Mouse (Mus musculus): Measurements from ENCODE around the gene Lhx3. TPM values are rescaled to one million over a fixed set of nuclear protein-coding genes. Genes with fewer than 3 reads are reported as not detected.

Lhx3 gene
- not detected in 2 replicates for total RNA-seq (2015)
- total RNA-seq (2017), result not detected in 2 replicates

- ATAC-seq (replicated peaks; ENCODE audit: poor library complexity), result peak; percentile 95
Observed at GRCm38 (mm10) chr2:26208126-26208789, at the start of gene Lhx3. TSS of gene Lhx3 (minus strand) at chr2:26208289.

DNA sequence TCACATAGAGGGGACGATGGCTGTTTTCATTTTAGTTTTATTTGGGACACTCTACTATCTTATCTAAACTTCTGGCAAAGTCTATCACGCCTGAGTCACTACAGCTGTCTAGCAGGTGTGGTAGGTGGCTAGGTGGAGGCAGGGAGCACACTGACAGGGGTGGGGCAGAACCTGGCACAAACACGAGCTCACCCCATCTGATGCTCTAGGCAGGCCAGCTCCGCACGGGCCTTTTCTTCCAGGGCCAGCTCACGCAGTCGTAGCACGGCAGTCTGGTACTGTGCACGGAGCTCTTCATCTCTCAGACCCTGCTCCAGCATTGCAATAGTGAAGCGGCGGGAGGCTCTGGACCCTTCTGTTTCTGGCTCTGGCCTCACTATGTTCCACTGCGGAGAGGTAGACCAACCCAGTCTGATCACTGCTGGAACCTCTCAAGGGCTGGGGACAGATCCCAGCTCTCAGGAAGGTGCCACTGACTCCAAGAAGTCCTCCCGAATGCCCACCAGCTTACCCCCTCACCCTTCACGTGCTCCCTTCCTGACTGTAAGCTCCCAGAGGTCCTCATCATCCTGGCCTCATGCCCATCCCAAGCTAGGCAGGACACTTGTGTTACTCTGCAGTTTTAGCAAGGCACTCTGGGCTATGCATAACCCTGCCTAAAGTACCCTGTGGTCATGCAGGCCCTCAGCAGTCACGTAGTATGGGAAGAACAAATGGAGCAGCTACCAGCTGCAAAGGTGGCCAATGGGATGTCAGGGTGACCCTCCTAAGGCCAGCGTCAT, 49.4 kb upstream of the Lhx3 start:
- ATAC-seq (replicated peaks; ENCODE audit: poor library complexity), result no peak

DNA sequence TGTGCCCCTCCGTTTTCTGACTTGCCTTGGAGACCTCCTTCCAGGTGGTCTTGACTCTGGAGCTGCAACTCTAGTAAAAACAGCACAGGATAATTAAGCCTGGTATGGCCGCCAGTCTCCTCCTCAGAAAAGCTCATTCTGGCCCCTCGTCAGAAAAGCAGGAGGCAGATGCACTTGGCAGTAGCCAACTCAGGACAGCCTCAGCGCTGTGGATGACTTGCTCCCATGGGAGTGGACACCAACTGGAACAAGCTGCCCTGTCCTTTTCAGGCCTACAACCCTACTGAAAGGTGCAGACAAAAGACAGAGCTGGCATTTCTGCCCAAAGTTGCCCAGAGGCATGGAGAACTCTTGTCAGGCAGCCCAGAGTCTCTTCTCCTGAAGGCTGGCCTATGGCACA, 46.7 kb upstream of the Lhx3 start:
- ATAC-seq (replicated peaks; ENCODE audit: poor library complexity), result no peak

GRCm38 (mm10) chr2:26252514-26253206, 44.6 kb upstream of the Lhx3 start:
- ATAC-seq (replicated peaks; ENCODE audit: poor library complexity), result no peak

DNA sequence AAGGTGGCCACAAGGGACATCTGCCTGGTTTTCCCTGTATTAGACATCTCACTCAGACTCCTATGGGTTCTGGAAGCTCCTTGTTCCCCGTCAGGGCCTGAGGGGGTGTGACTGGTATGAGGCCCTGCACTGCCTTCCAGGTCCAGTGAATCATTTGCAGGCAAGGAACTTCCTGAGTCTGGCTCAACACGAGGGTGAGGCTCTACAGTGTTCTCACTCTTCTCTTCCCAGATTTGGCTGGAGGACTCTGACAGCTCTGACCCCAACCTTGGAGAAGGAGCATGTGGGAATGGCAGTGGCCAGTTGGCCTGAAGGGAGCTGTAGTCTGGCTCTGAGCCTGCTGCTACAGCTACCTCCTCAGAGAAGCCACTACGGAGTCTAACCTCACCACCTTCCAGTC, 39.4 kb upstream of the Lhx3 start:
- ATAC-seq (replicated peaks; ENCODE audit: poor library complexity), result no peak

GRCm38 (mm10) chr2:26240841-26241240, 32.8 kb upstream of the Lhx3 start:
- no peak for ATAC-seq (replicated peaks; ENCODE audit: poor library complexity)

GRCm38 (mm10) chr2:26240330-26240729, 32.2 kb upstream of the Lhx3 start:
- ATAC-seq (replicated peaks; ENCODE audit: poor library complexity), result no peak

DNA sequence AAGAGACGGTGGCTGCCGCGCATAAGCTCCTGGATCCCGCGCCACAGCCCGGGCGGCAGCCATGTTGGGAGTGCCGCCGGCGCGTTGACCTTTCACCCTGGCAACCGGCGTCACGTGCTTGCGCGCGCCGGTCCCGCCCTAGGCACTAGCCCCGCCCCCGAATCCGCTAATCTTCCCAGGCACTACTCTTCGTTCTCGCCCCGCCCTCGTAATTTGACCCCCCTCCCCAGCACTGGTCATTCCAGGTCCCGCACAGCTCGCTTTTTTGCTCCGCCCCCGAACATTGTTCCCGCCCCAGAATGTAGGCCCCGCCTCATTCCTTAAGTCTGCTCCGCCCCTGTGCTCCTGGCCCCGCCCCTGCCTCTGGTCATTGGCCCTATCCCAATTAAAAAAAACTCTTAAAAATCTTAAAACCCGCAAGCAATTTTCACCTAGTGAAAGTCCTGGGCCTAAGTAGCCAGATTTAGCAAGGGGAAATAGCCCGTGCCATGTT, 29.2 kb upstream of the Lhx3 start, which contains the start of gene Qsox2:
Qsox2 (minus strand) TSS at position 236 of the 493 bp plus-strand sequence.
- peak; percentile 93 for ATAC-seq (replicated peaks; ENCODE audit: poor library complexity)

DNA sequence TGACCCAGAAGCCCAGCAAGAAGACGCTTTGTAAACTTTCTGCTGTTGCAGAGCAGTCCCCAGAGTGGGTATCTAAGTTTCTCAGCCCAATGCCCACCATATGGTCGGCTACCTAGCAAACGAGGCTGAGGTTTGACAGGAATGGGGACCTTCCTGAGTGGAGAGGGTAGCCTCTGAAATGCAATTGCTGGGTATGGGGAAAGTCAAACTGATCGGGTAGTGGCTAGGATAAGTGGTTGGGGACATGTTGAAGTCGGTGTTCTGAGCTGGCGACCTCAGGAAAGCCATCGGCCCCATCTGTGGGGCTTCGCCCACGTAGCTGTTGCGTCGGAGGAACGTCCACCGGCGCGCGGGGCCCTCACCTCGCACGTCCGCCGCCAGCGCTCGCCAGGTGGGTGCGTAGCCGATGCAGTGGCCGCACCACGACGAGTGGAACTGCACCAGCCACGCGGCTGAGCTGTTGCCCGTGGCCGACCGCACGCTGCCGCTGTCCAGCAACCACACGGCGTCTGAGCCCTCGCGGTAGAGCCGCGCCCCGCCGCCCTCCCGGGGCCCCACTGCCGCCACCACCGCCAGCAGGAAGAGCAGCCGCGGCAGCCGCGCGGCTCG, 28.7 kb upstream of the Lhx3 start:
- ATAC-seq (replicated peaks; ENCODE audit: poor library complexity), result peak; percentile 27

GRCm38 (mm10) chr2:26234771-26235170, 26.7 kb upstream of the Lhx3 start:
- no peak for ATAC-seq (replicated peaks; ENCODE audit: poor library complexity)

GRCm38 (mm10) chr2:26234253-26234652, 26.2 kb upstream of the Lhx3 start:
- ATAC-seq (replicated peaks; ENCODE audit: poor library complexity), result peak; percentile 19; the same call in 1 of the 2 replicates

- ATAC-seq (replicated peaks; ENCODE audit: poor library complexity), result no peak
Observed at GRCm38 (mm10) chr2:26231366-26231765, 23.3 kb upstream of the Lhx3 start.

- ATAC-seq (replicated peaks; ENCODE audit: poor library complexity), result no peak
Observed at GRCm38 (mm10) chr2:26230253-26230652, 22.2 kb upstream of the Lhx3 start.

DNA sequence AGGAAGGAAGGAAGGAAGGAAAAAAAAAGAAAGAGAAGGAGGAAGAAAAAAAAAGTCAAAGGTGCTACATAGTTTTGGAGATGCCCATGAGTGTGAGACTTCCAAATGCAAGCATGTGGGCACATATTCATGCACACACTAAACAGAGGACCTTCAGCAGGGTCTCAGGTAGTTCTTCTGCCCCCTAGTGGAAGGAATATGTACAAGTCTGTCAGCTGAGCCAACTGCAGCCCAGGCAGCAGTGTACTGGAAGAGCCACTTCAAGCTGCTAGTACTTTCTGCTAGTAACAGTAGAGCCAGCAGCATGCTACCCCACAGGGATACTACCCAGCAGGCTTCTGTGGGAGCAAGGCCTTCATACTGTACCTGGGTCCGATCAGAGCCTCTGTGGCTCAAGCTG, 19.7 kb upstream of the Lhx3 start:
- peak; percentile 97 for ATAC-seq (replicated peaks; ENCODE audit: poor library complexity)

DNA sequence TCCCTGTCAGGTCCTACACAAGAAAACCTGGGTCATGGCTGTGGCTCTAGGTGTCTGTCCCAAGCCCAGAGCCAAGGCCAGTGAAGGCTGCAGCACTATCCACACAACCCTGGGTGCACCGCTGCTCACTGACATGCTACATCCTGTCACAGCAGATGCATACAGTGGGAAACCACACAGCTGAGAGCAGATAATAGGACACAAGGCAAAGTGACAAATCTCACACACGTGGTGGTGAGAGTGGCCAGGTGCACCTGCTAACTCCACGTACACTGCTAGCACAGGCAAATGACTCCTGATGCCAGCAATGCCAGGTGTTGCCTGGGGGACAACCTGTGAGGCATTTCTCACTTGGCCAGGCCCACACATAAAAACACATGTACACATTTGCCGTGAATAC, 17.2 kb upstream of the Lhx3 start:
- ATAC-seq (replicated peaks; ENCODE audit: poor library complexity), result no peak

DNA sequence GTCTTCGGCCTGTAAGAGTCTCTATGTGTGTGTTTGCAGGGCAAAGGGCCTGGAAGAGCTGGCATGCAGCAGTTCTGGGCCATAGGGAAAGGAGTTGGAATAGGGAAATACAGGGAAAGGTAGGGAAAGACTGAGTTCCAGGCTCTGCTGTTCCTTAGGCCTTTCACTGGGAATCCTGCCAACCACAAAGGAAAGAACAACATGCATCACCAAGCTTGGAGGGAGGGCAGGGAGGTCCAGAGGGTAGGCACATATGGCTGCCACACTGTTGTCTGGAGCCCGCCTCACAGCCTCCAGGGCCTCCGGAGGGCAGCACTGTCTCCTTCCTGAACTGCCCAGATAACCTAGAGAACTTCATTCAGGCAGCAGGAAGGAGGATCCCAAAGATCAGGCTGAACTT, 15.9 kb upstream of the Lhx3 start:
- ATAC-seq (replicated peaks; ENCODE audit: poor library complexity), result no peak

- peak; percentile 96 for ATAC-seq (replicated peaks; ENCODE audit: poor library complexity)
Observed at GRCm38 (mm10) chr2:26214526-26214925, 6.4 kb upstream of the Lhx3 start.

DNA sequence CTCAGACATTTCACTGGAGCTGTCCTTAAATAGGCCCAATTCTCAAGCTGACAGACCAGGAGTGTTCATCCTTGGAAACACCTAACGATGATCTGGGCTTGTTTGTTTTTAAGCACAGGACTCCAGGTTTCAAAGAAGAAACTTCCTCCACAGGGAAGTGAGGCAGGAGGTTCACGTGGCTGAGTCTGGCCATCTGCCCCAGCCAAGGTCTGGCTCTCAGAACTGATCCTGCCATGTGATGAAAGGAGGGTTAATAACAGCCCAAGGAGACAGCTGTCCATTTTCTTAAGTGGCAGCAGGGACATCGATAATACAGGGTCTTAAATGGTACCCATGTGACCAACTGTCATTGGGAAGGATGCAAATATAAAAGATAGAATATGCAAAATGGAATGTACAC, 1.5 kb upstream of the Lhx3 start:
- no peak for ATAC-seq (replicated peaks; ENCODE audit: poor library complexity)

GRCm38 (mm10) chr2:26207559-26207958, 530 bp downstream of the Lhx3 start:
- no peak for ATAC-seq (replicated peaks; ENCODE audit: poor library complexity)

GRCm38 (mm10) chr2:26205761-26206160, 2.3 kb downstream of the Lhx3 start:
- ATAC-seq (replicated peaks; ENCODE audit: poor library complexity), result no peak

GRCm38 (mm10) chr2:26205126-26205525, 3.0 kb downstream of the Lhx3 start:
- ATAC-seq (replicated peaks; ENCODE audit: poor library complexity), result peak; percentile 62
